Mouse (Mus musculus) liver, postnatal 0 days (tissue): ENCODE data around the gene Fam126a.

ENCODE experiments used
- CTCF ChIP-seq: sonication (generic); IDR thresholded peaks from 2 replicates; pipeline ENCODE4 v1.5.1; 2016; ENCODE audit warnings: antibody characterized with exemption, low read depth
- EP300 ChIP-seq: IDR thresholded peaks from 2 replicates; pipeline ENCODE4 v1.6.1; 2016; ENCODE audit warnings: antibody characterized with exemption, low read depth, mild to moderate bottlenecking

DNA sequence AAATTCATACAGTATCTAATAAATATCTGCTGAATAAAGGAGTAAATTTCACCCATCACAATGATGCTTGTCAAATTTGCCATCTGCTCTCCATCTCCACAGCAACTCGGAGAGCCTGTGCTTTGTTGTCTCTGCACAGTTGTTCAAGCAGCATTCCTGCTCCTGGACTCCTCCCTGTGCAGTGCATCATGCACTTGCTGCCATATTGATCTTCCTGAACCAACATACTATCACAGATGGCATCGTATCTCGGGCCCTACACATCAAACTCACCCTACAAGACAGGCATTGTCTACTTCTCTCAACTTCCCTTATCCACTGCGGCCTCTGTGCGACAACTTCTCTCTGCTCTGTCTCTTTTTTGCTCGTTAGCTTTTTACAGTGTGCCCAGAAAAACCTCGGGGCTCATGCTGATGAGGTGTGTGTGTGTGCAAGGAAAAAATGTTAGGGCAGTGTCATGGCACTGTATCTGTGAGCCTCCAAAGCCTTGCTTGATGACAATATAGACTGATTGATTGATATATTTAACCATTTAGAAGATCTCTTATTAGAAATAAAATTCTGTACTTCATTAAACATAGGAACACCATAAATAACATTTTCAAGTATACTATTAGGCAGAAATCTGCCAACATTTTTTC, 11.7 kb downstream of the Fam126a start:
- TF ChIP-seq CTCF (no peak), EP300 (no peak)
